Mouse (Mus musculus) CD8-positive naive resting alpha-beta T cell, adult 2 months (primary cell): Measurements from ENCODE around the gene 9930111J21Rik2.
"Not testable (repeated sequence)": the region's sequence is repeated elsewhere in the genome, so short reads cannot be mapped to it uniquely, and the experiment has no call there.

ENCODE experiments used
- DNase-seq, 2 experiments: peaks; one replicate each; pipeline ENCODE4 v3.0.0; 2022; ENCODE audit warnings: low read depth in 2 of 2, low spot score in 2 of 2

Gene 9930111J21Rik2

DNA sequence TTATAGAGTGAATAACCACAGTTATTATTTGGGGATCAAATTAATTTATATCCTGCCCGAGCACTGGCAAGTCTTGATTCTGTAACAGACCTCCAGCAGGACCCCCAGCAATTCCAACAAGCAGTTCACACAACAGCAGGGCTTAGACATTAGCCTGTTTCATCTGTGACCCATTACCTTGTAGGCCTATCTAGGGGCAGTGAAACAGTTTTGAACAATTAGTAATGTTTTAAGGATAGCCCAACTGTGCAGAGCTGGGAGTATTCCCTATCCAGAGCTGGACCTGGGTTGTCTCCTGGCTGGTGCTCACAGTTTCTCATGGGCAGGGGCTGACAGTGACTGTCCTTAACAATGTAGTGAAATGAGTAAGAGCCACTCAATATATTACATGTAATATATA lies 26.0 kb upstream of the 9930111J21Rik2 start:
- DNase-seq, result no peak

GRCm38 (mm10) chr11:49076001-49076757 lies 25.1 kb upstream of the 9930111J21Rik2 start, which contains the start of gene Ifi47:
TSS of gene Ifi47 (plus strand) at chr11:49076587.
- DNase-seq, result not testable (repeated sequence)

- DNase-seq, result no peak
These were observed 17.3 kb upstream of the 9930111J21Rik2 start for GRCm38 (mm10) chr11:49068358-49068757.

GRCm38 (mm10) chr11:49063713-49064469 lies 12.8 kb upstream of the 9930111J21Rik2 start, which contains the start of gene Tgtp2:
TSS of gene Tgtp2 (minus strand) at chr11:49064206.
- peak; percentile 47 to 58 for DNase-seq

DNA sequence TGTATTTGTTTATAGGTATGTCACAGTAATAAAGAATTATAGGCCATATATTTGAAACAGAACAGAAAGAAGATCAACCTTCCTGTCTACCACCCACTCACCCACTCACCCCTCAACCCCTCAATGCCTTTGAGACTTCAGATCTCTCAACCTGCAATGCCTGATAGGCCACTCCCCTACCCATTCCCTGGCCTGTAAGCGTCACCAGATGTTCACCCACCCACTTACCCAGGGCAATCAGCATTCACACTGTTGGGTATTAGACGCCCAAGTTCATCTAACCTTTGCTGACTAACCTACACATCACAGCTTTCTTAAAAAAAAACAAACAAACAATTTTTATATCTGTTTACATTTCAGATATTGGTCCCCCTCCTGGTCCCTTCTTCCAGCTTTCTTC lies 10.8 kb upstream of the 9930111J21Rik2 start:
- DNase-seq, result peak in 1 of 2 experiments; percentile 18

GRCm38 (mm10) chr11:49060061-49060460 lies 9.0 kb upstream of the 9930111J21Rik2 start:
- not testable (repeated sequence) for DNase-seq

DNA sequence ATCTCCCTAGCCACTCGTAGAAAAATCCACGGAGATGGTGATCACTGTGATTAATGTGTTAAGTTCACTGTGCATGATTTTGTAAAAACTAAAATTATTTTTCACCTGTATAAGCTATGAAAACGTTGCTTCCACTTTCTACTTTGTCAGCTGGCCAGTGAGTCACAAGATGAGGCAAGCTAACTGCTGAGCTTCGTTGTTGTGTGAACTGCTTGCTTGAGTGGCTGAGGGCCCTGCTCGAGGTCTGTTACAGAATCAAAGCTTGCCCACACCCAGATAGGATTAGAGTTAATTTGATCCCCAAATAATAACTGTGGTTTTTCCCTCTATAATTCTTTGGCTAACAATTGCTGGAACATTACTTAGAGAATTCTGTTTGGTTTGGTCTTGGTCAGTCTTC lies 852 bp upstream of the 9930111J21Rik2 start:
- not testable (repeated sequence) for DNase-seq

GRCm38 (mm10) chr11:49050064-49050463 lies 978 bp downstream of the 9930111J21Rik2 start:
- not testable (repeated sequence) for DNase-seq

DNA sequence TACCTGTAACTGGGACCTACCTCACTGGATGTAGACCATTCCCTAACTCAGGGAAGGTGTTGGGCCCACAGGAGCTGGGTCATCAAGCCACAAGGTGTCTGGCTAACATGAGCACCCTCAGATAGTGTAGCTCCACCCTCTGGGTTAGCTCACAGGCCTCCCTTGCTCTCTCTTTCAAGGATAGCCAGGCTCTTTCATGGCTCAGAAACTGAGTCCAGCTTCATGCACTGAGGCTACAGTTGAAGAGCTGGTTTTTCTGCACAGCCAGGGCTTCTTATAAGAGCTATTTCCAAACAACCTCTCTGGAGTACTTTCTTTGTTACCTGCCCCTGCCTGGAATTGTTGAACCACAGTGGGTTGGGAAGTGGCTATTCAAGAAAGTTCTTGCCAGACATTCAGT lies 39.0 kb downstream of the 9930111J21Rik2 start:
- DNase-seq, result not testable (repeated sequence)

DNA sequence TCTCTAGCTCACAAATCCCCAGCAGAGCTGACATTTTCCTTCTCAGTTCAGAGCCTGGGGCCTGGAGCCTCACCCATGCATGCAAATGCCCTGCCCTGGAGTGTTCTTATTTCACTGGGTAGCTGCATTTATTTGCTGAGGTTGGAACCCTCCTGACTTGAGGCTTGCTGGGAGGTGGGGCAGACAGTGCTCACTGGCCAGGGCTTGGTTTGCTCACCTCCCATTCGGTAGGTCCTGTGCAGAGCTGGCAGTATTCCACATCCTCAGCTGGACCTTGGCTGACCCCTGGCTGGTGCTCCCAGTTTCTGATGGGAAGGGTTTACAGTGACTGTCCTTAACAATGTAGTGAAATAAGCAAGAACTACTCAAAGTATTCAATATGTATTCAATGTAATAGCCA lies 44.3 kb downstream of the 9930111J21Rik2 start:
- not testable (repeated sequence) for DNase-seq

- not testable (repeated sequence) for DNase-seq
These were observed 44.7 kb downstream of the 9930111J21Rik2 start for GRCm38 (mm10) chr11:49006317-49006716.

- DNase-seq, result not testable (repeated sequence)
These were observed 50.6 kb downstream of the 9930111J21Rik2 start for GRCm38 (mm10) chr11:49000411-49000810.

DNA sequence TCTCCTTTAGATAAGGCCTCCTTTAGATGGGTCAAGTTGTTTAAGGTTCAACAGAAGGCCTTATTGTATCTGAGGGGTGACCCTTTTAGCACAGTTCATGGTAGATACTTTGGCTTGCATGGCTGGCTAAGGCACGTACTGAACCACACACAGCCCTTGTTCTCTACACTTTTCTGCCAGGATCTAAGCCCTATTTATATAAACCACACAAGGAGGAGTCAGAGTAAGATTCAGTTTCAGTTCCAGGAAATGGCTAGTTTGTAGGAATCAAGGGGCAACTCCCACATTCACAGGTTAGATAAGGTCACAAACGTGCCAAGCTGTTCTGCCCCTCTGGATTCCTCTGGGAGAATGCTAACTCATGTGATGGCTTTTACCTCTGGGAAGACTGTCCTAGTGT lies 57.0 kb downstream of the 9930111J21Rik2 start, which contains the start of gene Tgtp1:
TSS of gene Tgtp1 (minus strand) at position 155 of the 400 bp plus-strand sequence.
- peak in 1 of 2 experiments; percentile 12 for DNase-seq

DNA sequence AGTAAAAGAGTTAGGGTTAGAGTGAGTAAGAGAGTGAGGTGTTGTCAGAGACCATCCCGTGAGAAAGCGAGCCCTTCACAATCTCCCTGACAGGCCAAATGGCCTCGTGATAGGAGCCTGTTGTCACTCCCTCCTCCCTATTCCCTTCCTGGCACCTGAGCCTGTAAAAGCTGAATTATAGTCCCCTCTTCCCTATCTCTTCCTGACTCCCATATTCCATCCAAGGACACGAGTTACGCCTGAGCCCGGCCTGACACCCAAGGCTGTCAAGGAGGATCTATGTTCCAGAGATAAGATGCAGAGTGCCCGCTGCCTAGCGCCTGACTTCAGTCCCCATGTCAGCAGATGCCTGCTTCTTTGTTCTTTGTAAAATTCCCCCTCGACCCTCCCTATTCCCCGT lies 57.7 kb downstream of the 9930111J21Rik2 start:
- not testable (repeated sequence) for DNase-seq

GRCm38 (mm10) chr11:48991740-48992520 lies 59.1 kb downstream of the 9930111J21Rik2 start, which contains the start of gene Gm12185:
TSS of gene Gm12185 (minus strand) at chr11:48992226.
- peak; percentile 35 to 43 for DNase-seq

DNA sequence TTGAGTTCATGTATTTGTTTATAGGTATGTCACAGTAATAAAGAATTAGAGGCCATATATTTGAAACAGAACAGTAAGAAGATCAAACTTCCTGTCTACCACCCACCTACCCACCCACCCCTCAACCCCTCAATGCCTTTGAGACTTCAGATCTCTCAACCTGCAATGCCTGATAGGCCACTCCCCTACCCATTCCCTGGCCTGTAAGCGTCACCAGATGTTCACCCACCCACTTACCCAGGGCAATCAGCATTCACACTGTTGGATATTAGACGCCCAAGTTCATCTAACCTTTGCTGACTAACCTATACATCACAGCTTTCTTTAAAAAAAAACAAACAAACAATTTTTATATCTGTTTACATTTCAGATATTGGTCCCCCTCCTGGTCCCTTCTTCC lies 61.1 kb downstream of the 9930111J21Rik2 start:
- not testable (repeated sequence) for DNase-seq

GRCm38 (mm10) chr11:48988219-48988618 lies 62.8 kb downstream of the 9930111J21Rik2 start:
- DNase-seq, result not testable (repeated sequence)

DNA sequence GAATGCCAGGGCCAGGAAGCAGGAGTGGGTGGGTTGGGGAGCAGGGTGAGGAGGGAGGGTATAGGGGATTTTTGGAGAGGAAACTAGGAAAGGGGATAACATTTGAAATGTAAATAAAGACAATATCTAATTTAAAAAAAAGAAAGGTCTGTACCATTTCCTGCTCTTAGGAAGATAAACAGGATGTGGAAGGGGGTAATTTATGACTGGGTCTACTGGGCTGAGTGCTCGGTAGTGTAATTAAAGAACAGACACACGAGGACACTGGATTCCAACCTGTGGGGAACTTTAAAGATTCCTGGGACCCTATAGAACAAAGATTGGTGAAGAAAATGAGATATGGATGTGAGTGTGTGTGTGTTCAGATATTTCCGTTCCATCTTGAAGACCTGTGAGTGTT lies 68.2 kb downstream of the 9930111J21Rik2 start:
- DNase-seq, result not testable (repeated sequence)

- not testable (repeated sequence) for DNase-seq
These were observed 71.0 kb downstream of the 9930111J21Rik2 start for GRCm38 (mm10) chr11:48980052-48980451.

- DNase-seq, result not testable (repeated sequence)
These were observed 71.8 kb downstream of the 9930111J21Rik2 start, which contains the start of gene 9930111J21Rik1 for GRCm38 (mm10) chr11:48979251-48979650. TSS of gene 9930111J21Rik1 (minus strand) at chr11:48979398.
